Mouse (Mus musculus) megakaryocyte, embryonic 14.5 days (primary cell): ENCODE results near the gene Prcc.

Experiments used
- FLI1 ChIP-seq: IDR thresholded peaks from 2 replicates; pipeline ENCODE4 v1.6.1; 2012; ENCODE audit warnings: low read length, inconsistent platforms, mixed read lengths
- GATA1 ChIP-seq: IDR thresholded peaks from 3 replicates; pipeline ENCODE4 v1.6.1; 2012; ENCODE audit warnings: mixed read lengths, low read length, inconsistent platforms, borderline replicate concordance

GRCm38 (mm10) chr3:87829025-87829424, 56.4 kb downstream of the Prcc start:
- no peak for TF ChIP-seq GATA1
- TF ChIP-seq FLI1, result no peak
